Mouse (Mus musculus) T-helper 17 cell (primary cell): ENCODE measurements around the gene Gkn2.

ENCODE experiments used
- in situ Hi-C, 2 experiments: fragments of 300-600 bp; cut with MboI, MseI; formaldehyde crosslinking; loops; 1 replicate in 1 of 2; 2 replicates in 1 of 2; pipeline ENCODE4 v1.15.1; 2025; ENCODE audit warnings: high pct_unique_total_duplicates in 2 of 2

Gkn2 gene

DNA sequence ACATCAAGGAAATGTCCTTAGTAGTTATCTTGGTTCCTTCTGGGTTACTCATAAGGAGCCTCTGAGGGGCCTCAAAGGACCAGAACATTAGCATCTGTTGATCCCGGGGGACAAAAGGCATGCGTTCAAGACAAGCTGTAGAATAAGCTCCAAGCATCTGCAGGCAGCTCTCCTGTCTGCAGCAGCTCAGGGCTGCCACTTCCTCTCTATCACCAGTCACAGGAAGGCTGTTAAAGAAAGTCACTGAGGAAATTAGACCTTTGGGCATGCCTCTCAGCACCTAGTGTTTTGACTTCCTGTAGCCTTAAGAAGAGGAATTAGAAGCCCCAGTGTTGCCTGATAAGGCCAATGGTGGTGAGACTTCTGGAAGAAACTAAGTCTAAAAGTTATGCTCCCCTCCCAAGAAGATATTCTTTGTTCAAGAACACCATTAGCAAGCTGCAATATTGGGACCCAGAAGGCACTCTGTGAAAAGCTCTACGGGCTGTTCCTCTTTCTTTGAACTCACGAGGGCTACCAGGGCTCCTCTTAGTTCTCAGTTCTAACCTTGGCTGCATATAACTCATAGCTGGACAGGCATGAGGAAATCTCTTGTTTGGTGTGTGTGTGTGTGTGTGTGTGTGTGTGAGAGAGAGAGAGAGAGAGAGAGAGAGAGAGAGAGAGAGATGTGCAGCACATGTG is 26.9 kb downstream of the Gkn2 start:
- in situ Hi-C loops: loop anchor here (5.0 kb wide), 1 partner anchor 52 kb away; no protein-coding TSS in a partner anchor

DNA sequence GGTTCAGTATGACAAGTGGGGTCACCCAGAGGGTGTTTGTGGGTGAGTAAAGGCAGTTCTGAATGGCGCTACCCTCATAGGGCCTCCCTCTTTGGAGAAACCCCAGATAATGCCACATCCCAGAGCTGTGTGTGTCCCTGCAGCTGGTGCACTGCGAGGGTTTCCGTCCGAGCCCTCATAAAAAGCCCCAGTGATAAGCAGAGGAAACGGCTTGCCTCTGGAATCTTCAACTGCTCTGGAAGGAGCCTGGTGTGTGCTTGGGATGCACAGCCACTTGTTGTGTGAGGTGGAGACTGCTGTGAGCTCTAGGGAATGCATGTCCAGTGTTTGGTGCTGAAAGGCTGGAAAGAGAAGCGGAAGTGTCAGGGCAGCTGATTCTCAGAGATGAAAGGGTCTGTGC is 28.3 kb downstream of the Gkn2 start:
- in situ Hi-C loops: no loop called here

DNA sequence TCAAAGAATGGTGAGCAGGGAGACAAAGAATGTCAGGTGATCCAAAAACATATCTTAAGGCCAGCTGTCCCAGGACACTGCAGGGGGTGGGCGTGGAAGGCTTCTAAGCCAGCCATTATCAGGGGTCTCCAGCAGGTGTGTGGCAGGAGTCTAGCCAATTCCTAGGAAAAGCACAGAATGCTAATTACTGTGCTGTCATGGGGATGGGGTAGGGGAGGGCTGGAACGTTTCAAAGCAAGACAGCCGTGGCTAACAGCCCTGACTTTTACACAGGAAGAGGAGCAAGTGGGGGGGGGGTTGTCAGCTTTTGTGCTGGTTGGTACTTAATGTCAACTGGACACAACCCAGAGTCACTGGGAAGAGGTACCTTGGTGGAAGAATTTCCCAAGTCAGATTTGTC is 38.9 kb downstream of the Gkn2 start:
- in situ Hi-C loops: no loop called here

DNA sequence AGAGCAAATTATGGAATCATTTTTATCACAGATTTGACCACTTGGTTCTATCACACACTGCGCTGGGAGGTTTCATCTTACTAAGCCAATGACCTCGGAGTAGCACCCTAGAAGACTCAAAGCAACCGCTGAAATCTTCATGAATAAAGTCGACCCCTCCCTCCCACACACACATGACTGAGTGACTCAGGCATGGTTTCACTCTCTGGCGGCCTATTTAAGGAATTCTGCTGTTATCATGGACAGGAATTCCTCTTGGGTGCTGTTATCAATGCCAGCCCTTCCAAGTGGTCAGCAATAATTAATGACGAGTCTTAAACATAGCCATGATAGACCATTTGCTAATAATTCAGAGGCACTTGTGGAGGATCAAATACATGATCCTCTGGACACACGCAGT is 49.1 kb downstream of the Gkn2 start:
- in situ Hi-C loops: no loop called here

DNA sequence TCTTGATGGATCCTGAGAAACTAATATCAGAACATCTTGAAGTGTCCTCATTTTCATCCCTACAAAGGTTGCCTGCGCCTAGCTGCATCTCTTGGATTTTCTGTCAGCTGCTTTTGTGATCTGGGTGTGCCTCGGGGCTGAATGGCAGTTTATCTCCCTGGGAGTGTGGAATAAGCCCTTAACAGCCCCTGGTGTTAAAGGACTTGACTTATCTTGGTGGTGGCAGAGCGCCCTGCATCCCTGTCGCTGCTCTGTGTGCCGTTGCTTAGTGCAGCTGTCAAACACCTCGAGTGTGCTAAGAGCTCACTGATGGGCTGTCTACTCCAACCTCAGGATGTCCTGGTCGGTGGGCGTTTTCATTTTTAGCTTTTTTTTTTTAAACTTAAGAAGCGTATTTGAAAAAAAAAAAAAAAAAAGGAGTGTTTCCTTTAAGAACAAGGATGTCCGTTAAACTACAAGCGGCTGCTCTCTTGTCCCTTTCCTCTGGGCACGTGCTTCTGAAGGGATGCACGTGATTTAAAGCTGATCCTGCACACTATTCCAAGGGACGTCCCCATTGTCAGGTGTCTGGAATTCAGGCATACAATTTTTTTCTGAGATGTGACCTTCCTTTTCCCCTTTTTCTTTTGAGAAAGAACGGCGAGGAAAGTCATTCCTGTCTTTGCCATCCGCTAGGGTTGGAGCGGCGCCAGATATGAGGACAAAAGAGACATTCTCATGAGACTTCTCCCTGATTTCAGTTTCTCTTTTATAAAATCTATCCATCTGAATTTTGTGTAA is 51.1 kb downstream of the Gkn2 start:
- in situ Hi-C loops: no loop called here

DNA sequence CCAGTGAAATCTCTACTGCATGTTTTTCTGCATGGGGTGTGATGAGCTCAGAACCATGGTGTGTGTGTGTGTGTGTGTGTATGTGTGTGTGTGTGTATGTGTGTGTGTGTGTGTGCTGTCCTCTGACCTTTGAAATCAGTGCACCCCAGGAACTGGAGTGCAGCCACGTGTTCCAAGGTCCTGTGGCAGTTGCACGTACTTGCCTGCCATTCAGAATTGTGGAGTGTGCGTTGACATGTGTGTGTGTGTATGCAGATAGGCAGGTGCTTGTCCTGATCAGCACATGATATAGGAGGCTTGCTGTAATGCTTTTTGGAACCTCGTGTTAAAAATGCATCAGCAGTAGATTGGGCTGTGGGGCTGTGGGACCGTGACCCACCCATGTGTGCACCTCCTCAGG is 53.8 kb downstream of the Gkn2 start:
- in situ Hi-C loops: no loop called here

DNA sequence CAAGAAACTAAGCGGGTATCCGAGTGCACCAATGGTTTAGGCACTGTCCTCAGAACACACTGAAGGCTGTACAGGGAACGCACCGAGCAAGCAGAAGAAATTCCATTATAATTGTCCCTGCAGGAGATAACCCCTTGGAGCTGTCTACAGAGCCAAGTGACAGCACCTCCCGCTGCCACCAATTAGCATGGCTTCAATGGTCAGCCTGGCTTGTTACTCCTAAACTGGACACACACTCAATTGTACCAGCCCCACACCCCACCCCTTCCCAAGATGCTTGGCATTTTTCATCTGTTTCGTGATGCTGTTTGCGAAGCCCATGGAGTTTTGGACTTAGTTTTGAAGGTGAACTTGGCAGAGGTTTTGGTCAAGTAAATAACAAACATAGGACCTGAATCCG is 54.5 kb downstream of the Gkn2 start:
- in situ Hi-C loops: no loop called here

DNA sequence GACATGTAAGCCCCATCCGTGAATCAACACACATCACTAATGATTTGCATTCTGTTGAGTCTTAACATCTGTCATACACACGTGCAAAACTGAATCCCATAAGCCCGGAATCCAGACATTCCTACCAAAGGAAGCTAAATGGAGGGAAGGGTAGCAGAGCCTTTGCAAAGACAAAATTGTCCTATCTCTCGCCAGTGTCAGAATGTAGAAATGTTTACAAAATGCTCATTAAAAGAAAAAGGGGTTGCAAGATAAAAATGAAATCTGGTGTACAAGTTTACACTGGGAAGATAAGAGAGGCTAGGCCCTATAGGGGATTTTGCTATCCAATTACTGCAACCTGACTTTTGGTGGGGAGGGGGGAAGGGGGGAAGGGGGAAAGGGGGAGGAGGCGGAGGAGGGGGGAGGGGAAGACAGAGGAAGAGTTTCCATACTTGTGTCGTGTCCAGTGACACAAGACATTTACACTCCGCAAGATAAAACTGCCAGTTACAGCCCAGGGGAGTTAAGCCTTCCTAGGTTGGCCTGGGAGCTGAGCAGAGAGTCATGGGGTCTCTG is 55.4 kb downstream of the Gkn2 start, which contains the start of gene Bmp10:
TSS of gene Bmp10 (plus strand) at position 508 of the 558 bp plus-strand sequence.
- in situ Hi-C loops: no loop called here
